ENCODE assay signal across 8 mouse cellular contexts in the genomic region with DNA sequence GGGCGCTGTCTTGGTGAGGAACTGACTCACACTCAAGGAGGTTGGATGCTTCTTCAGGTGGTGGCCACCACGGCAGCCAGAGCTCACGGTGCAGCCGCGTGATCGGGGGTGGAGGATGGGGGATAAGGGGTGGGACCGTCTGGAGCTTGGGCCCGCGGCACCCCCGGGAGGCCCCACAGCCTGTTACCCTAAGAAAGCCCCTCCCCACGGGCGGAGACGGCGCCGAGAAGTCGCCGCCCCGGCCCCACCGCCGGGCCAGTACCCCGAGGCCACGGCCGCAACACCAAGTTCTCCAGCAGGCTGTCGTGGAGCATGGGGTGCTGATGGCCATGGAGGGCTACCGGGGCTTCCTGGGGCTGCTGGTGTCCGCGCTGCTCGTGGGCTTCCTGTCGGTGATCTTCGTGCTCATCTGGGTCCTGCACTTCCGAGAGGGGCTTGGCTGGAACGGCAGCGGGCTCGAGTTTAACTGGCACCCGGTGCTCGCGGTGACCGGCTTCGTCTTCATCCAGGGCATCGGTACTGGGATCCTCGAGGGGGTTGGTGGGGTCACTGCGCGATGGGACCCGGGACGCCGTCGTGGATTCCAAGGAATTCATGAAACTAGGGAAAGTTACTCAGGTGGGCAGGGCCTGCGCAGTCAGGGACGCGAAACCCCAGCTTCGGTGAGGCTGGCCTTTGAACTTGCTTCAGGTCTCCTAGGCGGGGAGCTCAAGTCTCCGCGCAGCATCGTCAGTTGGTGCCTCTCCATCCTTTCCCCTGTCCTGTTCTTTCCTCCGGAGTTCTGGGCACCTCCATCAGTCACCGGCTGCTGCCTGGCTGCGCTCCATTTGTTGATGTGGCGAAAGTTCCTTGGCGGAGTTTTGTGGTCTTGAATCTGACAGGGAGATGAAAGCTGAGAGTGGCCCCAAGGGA. TPM values are rescaled to one million over a fixed set of nuclear protein-coding genes. Genes with fewer than 3 reads are reported as not detected.
DNase-seq lines count a peak whose midpoint lies in the region; ATAC-seq lines count a peak whose summit lies in the region.

Gene Cybrd1 (plus strand): TSS at position 127 of the 912 bp plus-strand sequence.

- H3K4me3 ChIP-seq in erythroblast, embryonic 14.5 days (replicated peaks): peak within 1 kb of the TSS; percentile 57
- peak within 1 kb of the TSS; percentile 46 for H3K4me3 ChIP-seq in hindbrain, embryonic 12.5 days
- peak within 1 kb of the TSS; percentile 56 for H3K4me3 ChIP-seq in liver, embryonic 11.5 days (ENCODE audit: low read depth, low read length)
- H3K4me3 ChIP-seq in neural tube, embryonic 12.5 days: peak within 1 kb of the TSS; percentile 39

- peaks cover 17% of the 10 kb centered on the region for H3K4me1 ChIP-seq in erythroblast, embryonic 14.5 days (ENCODE audit: control insufficient read depth)
- peaks cover 23% of the 10 kb centered on the region for H3K4me1 ChIP-seq in hindbrain, embryonic 12.5 days
- H3K4me1 ChIP-seq in liver, embryonic 11.5 days (replicated peaks; ENCODE audit: control insufficient read depth, insufficient read depth, low read length): peaks cover 8% of the 10 kb centered on the region; the same call in 1 of the 2 replicates
- H3K4me1 ChIP-seq in neural tube, embryonic 12.5 days: peaks cover 20% of the 10 kb centered on the region

- ATAC-seq in erythroblast, adult 5-6 weeks (replicated peaks; ENCODE audit: low FRiP score, poor library complexity, severe bottlenecking): no peak
- no peak for ATAC-seq in hindbrain, embryonic 12.5 days (ENCODE audit: low FRiP score)
- ATAC-seq in liver, embryonic 11.5 days (replicated peaks; ENCODE audit: low FRiP score): no peak
- ATAC-seq in neural tube, embryonic 12.5 days (ENCODE audit: low FRiP score, low read depth): no peak

- no peaks in the 10 kb centered on the region for H3K36me3 ChIP-seq in erythroblast, embryonic 14.5 days (ENCODE audit: control insufficient read depth)
- no peaks in the 10 kb centered on the region for H3K36me3 ChIP-seq in hindbrain, embryonic 12.5 days
- H3K36me3 ChIP-seq in liver, embryonic 11.5 days (ENCODE audit: control insufficient read depth, insufficient read depth, low read length): no peaks in the 10 kb centered on the region
- no peaks in the 10 kb centered on the region for H3K36me3 ChIP-seq in neural tube, embryonic 12.5 days

- DNase-seq in adrenal gland, postnatal 10 days: peak; percentile 73
- DNase-seq in gastrocnemius, adult 18-20 months (ENCODE audit: low spot score): peak; percentile 63
- DNase-seq in liver, embryonic 11.5 days (ENCODE audit: low spot score): peak; percentile 56
- no peak for DNase-seq in frontal cortex, postnatal 36 days (ENCODE audit: low spot score in 2 of 2)

- H3K4me2 ChIP-seq in hindbrain, embryonic 12.5 days (replicated peaks): peak within 1 kb of the TSS; percentile 83
- peak within 1 kb of the TSS; percentile 89 for H3K4me2 ChIP-seq in liver, embryonic 11.5 days
- H3K4me2 ChIP-seq in neural tube, embryonic 12.5 days (replicated peaks): peak within 1 kb of the TSS; percentile 85

- peak within 1 kb of the TSS; percentile 62 for H3K9ac ChIP-seq in hindbrain, embryonic 12.5 days
- peak within 1 kb of the TSS; percentile 65 for H3K9ac ChIP-seq in liver, embryonic 11.5 days (ENCODE audit: low read depth, low read length)
- 0 out of 2 replicates have a peak within 1 kb of the TSS, but pooled peaks have one; percentile 35 for H3K9ac ChIP-seq in neural tube, embryonic 12.5 days

- peaks cover 10% of the 10 kb centered on the region for H3K9me3 ChIP-seq in erythroblast, embryonic 14.5 days (ENCODE audit: control insufficient read depth, low read length)
- H3K9me3 ChIP-seq in hindbrain, embryonic 12.5 days (replicated peaks): no peaks in the 10 kb centered on the region
- H3K9me3 ChIP-seq in liver, embryonic 11.5 days (ENCODE audit: control insufficient read depth, low read length): no peaks in the 10 kb centered on the region
- H3K9me3 ChIP-seq in neural tube, embryonic 12.5 days: no peaks in the 10 kb centered on the region

- H3K27me3 ChIP-seq in erythroblast, embryonic 14.5 days (ENCODE audit: control insufficient read depth): peaks cover 66% of the 10 kb centered on the region
- H3K27me3 ChIP-seq in hindbrain, embryonic 12.5 days: peaks cover 29% of the 10 kb centered on the region
- H3K27me3 ChIP-seq in liver, embryonic 11.5 days (replicated peaks; ENCODE audit: control insufficient read depth, insufficient read depth, low read length): peaks cover 33% of the 10 kb centered on the region
- H3K27me3 ChIP-seq in neural tube, embryonic 12.5 days (replicated peaks): peaks cover 23% of the 10 kb centered on the region

- no peak within 1 kb of the TSS for H3K27ac ChIP-seq in hindbrain, embryonic 12.5 days
- H3K27ac ChIP-seq in liver, embryonic 11.5 days (ENCODE audit: low read depth, low read length): no peak within 1 kb of the TSS
- no peak within 1 kb of the TSS for H3K27ac ChIP-seq in neural tube, embryonic 12.5 days

- 1% methylated on average over 60 of the region's 60 CpGs for WGBS in hindbrain, embryonic 12.5 days
- WGBS in liver, embryonic 11.5 days: 2% methylated on average over 60 of the region's 60 CpGs
- WGBS in neural tube, embryonic 12.5 days: 3% methylated on average over 60 of the region's 60 CpGs

RNA-seq across cellular contexts. Expression of gene Cybrd1, which starts in this region (rescaled TPM):
- not detected in 2 replicates for polyA plus RNA-seq in erythroblast, embryonic 14.5 days (2012)
- total RNA-seq in erythroblast, adult 5-6 weeks (2015; ENCODE audit: low replicate concordance): not detected in 2 replicates
- not detected in 2 replicates for total RNA-seq in erythroblast, adult 5-6 weeks (2017; ENCODE audit: low replicate concordance)
- total RNA-seq in adrenal gland, postnatal 10 days (2021): 1 to 10 TPM; 1.8 TPM
- total RNA-seq in gastrocnemius, adult 18-20 months (2021): under 1 TPM; 0.14 to 0.21 TPM
- polyA plus RNA-seq in hindbrain, embryonic 12.5 days (2016; fragmentation: Nextera tagmentation; extraction: Ambion mirVana): 1.6 TPM in 2 replicates
- polyA plus RNA-seq in liver, embryonic 11.5 days (2014; fragmentation: Nextera tagmentation; extraction: Ambion mirVana): 0.84 and 0.91 TPM in 2 replicates
- 0.51 and 0.83 TPM in 2 replicates for polyA plus RNA-seq in neural tube, embryonic 12.5 days (2016; fragmentation: Nextera tagmentation; extraction: Ambion mirVana)

Comparison
In these comparisons a context has a peak if more than half of its experiments do, and no peak if none do; other contexts are left out.
1. Peak in DNase-seq in gastrocnemius, adult 18-20 months; RNA of the gene not detected or under 1 TPM.
2. Peak in DNase-seq, H3K4me3 ChIP-seq, H3K9ac ChIP-seq and H3K4me2 ChIP-seq in liver, embryonic 11.5 days; RNA of the gene not detected or under 1 TPM.